Mouse (Mus musculus): ENCODE measurements at regions not wholly inside any gene's neighbourhood (a gene's known extent, or its start where the extent isn't known, plus 50 kb on each side); places are given as distances from the start of the nearest gene placed in this dataset.

DNA sequence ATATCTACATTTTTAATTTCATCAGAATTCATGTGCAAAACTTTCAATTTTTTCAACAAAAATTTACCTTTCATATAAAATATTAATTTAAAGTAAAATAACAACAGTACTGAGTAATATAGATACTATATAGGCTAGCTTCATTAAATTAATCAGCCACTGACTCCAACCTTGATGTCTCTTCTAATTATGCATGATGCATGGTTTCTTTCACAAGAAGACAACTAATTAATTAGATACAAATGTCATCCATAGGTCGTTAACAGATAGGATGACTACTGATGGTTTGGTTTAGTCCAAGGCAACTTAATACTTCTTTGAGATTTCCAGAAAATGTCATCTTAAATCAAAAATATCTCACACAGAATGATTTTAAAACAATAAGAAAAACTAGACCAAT is 618.5 kb upstream of the Pcdh20 start:
- no peak overlapping the region for H3K27ac ChIP-seq
- ATAC-seq (replicated peaks; ENCODE audit: low FRiP score, low read depth) (no peak), DNase-seq (ENCODE audit: low spot score) (no peak)
- H3K9me3 ChIP-seq (replicated peaks; ENCODE audit: low read length): no peaks in the 10 kb centered on the region
- H3K4me1 ChIP-seq (replicated peaks; ENCODE audit: insufficient read depth, low read length): no peaks in the 10 kb centered on the region
- H3K27me3 ChIP-seq (ENCODE audit: insufficient read depth, low read length): no peaks in the 10 kb centered on the region
- no peak overlapping the region for H3K4me3 ChIP-seq (replicated peaks; ENCODE audit: low read depth, low read length)
- no peak overlapping the region for H3K4me2 ChIP-seq (ENCODE audit: low read length)
- no peak overlapping the region for H3K9ac ChIP-seq (ENCODE audit: low read depth, low read length)
- no peak for TF ChIP-seq CTCF (IDR thresholded peaks at IDR 0.05; ENCODE audit: low read depth)
- H3K36me3 ChIP-seq (ENCODE audit: insufficient read depth, low read length): no peaks in the 10 kb centered on the region
- WGBS: 82% methylated on average over 1 of the region's 1 CpGs

- Histone ChIP-seq H3K9ac (ENCODE audit: low read depth, low read length) (no peak overlapping the region), H3K4me2 (ENCODE audit: low read length) (no peak overlapping the region), H3K4me1 (replicated peaks; ENCODE audit: insufficient read depth, low read length) (no peaks in the 10 kb centered on the region), H3K4me3 (replicated peaks; ENCODE audit: low read depth, low read length) (no peak overlapping the region), H3K27ac (no peak overlapping the region), H3K36me3 (ENCODE audit: insufficient read depth, low read length) (no peaks in the 10 kb centered on the region), H3K27me3 (ENCODE audit: insufficient read depth, low read length) (no peaks in the 10 kb centered on the region), H3K9me3 (replicated peaks; ENCODE audit: low read length) (no peaks in the 10 kb centered on the region)
- no peak for TF ChIP-seq CTCF (IDR thresholded peaks at IDR 0.05; ENCODE audit: low read depth)
- no peak for DNase-seq (ENCODE audit: low spot score)
- no peak for ATAC-seq (replicated peaks; ENCODE audit: low FRiP score, low read depth)
- 89% methylated on average over 1 of the region's 1 CpGs for WGBS
These were observed 604.8 kb upstream of the Pcdh20 start for GRCm38 (mm10) chr14:89076014-89076413.

DNA sequence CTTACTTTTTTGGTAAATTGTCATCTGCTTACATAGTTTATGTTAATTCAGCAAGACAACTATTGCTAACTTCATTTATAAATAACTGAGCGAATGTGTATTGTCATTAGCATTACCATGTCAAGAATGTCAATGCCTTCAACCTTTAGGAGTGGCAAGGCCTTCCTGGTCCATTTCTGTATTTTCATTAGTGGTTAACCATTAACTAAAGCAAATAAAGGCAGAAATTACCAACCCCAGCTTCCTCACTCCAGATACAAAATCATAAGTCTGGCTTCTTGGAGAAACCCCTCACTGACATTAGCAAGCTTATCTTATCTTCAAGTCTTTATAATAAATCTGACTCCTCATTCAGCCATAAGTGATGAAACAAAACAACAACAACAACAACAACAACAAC is 592.8 kb upstream of the Pcdh20 start:
- ATAC-seq (replicated peaks; ENCODE audit: low FRiP score, low read depth) (no peak), DNase-seq (ENCODE audit: low spot score) (no peak)
- TF ChIP-seq CTCF (IDR thresholded peaks at IDR 0.05; ENCODE audit: low read depth): no peak

DNA sequence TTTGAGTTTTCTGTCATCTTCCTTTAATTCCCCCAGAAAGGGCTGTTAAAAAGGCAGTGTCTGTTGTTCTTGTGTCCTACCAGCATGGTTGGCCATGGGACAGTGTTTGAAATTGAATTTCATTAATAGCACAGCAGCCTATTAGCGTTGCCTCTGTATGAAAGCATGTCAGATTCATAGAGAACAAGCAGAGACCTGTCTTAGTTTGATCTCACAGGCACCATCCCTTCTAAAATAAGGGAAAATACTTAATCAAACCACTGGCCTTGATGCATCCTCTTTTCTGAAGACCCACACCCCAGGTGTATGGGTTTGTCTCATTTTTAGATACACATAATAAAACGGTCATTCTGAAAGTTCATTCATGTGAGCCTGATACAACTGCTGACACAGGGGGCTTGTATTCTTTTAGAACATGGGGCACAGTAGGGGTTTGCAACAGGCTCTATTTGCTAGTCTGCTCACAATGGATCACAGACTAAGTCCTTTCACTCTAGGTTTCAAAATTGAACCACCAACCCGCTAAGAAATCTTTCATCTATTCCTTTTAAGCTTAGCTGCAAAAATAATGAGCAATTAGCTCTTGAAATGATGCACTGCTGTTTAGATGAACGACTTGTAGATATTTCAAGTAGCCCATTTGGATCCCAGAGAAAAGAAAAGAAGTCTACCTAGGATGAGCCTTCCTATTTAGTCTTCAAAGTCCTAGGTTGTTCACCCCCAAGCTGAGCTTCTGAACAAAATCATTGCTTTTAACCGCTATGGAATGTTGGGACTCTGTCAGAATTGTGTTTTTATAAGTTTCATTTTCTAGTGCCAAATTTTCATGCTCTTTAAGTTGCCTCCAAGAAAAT is 591.6 kb upstream of the Pcdh20 start:
- DNase-seq (ENCODE audit: low spot score): no peak
- Histone ChIP-seq H3K36me3 (ENCODE audit: insufficient read depth, low read length) (no peaks in the 10 kb centered on the region), H3K9me3 (replicated peaks; ENCODE audit: low read length) (no peaks in the 10 kb centered on the region), H3K4me3 (replicated peaks; ENCODE audit: low read depth, low read length) (no peak overlapping the region), H3K9ac (ENCODE audit: low read depth, low read length) (no peak overlapping the region), H3K27me3 (ENCODE audit: insufficient read depth, low read length) (no peaks in the 10 kb centered on the region), H3K4me2 (ENCODE audit: low read length) (no peak overlapping the region), H3K4me1 (replicated peaks; ENCODE audit: insufficient read depth, low read length) (no peaks in the 10 kb centered on the region), H3K27ac (no peak overlapping the region)
- ATAC-seq (replicated peaks; ENCODE audit: low FRiP score, low read depth): no peak
- TF ChIP-seq CTCF (IDR thresholded peaks at IDR 0.05; ENCODE audit: low read depth): no peak
- WGBS: 78% methylated on average over 5 of the region's 5 CpGs

More for the DNA sequence above, 592.8 kb upstream of the Pcdh20 start:
- no peak overlapping the region for H3K4me3 ChIP-seq (replicated peaks; ENCODE audit: low read depth, low read length)
- no peak overlapping the region for H3K4me2 ChIP-seq (ENCODE audit: low read length)
- H3K27me3 ChIP-seq (ENCODE audit: insufficient read depth, low read length): no peaks in the 10 kb centered on the region
- no peak overlapping the region for H3K27ac ChIP-seq
- no peaks in the 10 kb centered on the region for H3K4me1 ChIP-seq (replicated peaks; ENCODE audit: insufficient read depth, low read length)
- no peaks in the 10 kb centered on the region for H3K9me3 ChIP-seq (replicated peaks; ENCODE audit: low read length)
- no peak overlapping the region for H3K9ac ChIP-seq (ENCODE audit: low read depth, low read length)
- WGBS: 81% methylated on average over 1 of the region's 1 CpGs
- H3K36me3 ChIP-seq (ENCODE audit: insufficient read depth, low read length): no peaks in the 10 kb centered on the region

GRCm38 (mm10) chr14:89061319-89061718 is 590.1 kb upstream of the Pcdh20 start:
- 50% methylated on average over 1 of the region's 1 CpGs for WGBS
- H3K9me3 ChIP-seq (replicated peaks; ENCODE audit: low read length): no peaks in the 10 kb centered on the region
- H3K4me1 ChIP-seq (replicated peaks; ENCODE audit: insufficient read depth, low read length): no peaks in the 10 kb centered on the region
- no peak overlapping the region for H3K9ac ChIP-seq (ENCODE audit: low read depth, low read length)
- H3K27ac ChIP-seq: no peak overlapping the region
- no peak for DNase-seq (ENCODE audit: low spot score)
- H3K36me3 ChIP-seq (ENCODE audit: insufficient read depth, low read length): no peaks in the 10 kb centered on the region
- ATAC-seq (replicated peaks; ENCODE audit: low FRiP score, low read depth): no peak
- TF ChIP-seq CTCF (IDR thresholded peaks at IDR 0.05; ENCODE audit: low read depth): no peak
- no peak overlapping the region for H3K4me3 ChIP-seq (replicated peaks; ENCODE audit: low read depth, low read length)
- no peak overlapping the region for H3K4me2 ChIP-seq (ENCODE audit: low read length)
- H3K27me3 ChIP-seq (ENCODE audit: insufficient read depth, low read length): no peaks in the 10 kb centered on the region

DNA sequence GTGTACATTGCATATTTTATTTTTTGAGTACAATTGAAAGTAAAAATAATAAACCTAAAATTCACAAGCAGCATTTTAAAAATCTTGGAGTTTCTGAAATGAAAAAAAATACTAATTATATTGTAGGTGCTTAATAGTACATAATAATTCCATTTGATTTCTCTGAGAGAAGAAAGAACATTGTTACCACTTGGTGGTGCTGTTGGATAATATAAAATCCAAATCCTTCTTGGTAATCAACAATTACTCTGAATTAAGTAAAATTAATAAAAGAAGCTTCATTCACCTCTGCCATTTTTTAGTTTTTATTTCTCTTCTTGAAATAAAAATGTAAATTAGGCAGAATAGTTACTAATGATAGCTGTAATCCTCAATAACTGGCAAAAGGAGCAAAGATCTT is 563.2 kb upstream of the Pcdh20 start:
- no peaks in the 10 kb centered on the region for H3K27me3 ChIP-seq (ENCODE audit: insufficient read depth, low read length)
- H3K36me3 ChIP-seq (ENCODE audit: insufficient read depth, low read length): no peaks in the 10 kb centered on the region
- H3K9ac ChIP-seq (ENCODE audit: low read depth, low read length): no peak overlapping the region
- no peak overlapping the region for H3K4me3 ChIP-seq (replicated peaks; ENCODE audit: low read depth, low read length)
- H3K4me2 ChIP-seq (ENCODE audit: low read length): no peak overlapping the region
- no peaks in the 10 kb centered on the region for H3K9me3 ChIP-seq (replicated peaks; ENCODE audit: low read length)
- H3K27ac ChIP-seq: no peak overlapping the region
- DNase-seq (ENCODE audit: low spot score) (peak; percentile 25), ATAC-seq (replicated peaks; ENCODE audit: low FRiP score, low read depth) (no peak)
- peak; percentile 50 for TF ChIP-seq CTCF (IDR thresholded peaks at IDR 0.05; ENCODE audit: low read depth)
- H3K4me1 ChIP-seq (replicated peaks; ENCODE audit: insufficient read depth, low read length): no peaks in the 10 kb centered on the region

- Histone ChIP-seq H3K9ac (ENCODE audit: low read depth, low read length) (no peak overlapping the region), H3K4me2 (ENCODE audit: low read length) (no peak overlapping the region), H3K27ac (no peak overlapping the region), H3K4me1 (replicated peaks; ENCODE audit: insufficient read depth, low read length) (no peaks in the 10 kb centered on the region), H3K36me3 (ENCODE audit: insufficient read depth, low read length) (no peaks in the 10 kb centered on the region), H3K9me3 (replicated peaks; ENCODE audit: low read length) (no peaks in the 10 kb centered on the region), H3K27me3 (ENCODE audit: insufficient read depth, low read length) (no peaks in the 10 kb centered on the region), H3K4me3 (replicated peaks; ENCODE audit: low read depth, low read length) (no peak overlapping the region)
- no peak for DNase-seq (ENCODE audit: low spot score)
- WGBS: 88% methylated on average over 2 of the region's 2 CpGs
- no peak for ATAC-seq (replicated peaks; ENCODE audit: low FRiP score, low read depth)
- no peak for TF ChIP-seq CTCF (IDR thresholded peaks at IDR 0.05; ENCODE audit: low read depth)
These were observed 540.2 kb upstream of the Pcdh20 start for GRCm38 (mm10) chr14:89011440-89011839.
